Mouse (Mus musculus) heart, embryonic 14.5 days (tissue): Measurements from ENCODE around the gene Plcl1. TPM values are rescaled to one million over a fixed set of nuclear protein-coding genes. Genes with fewer than 3 reads are reported as not detected.

Experiments used
- ATAC-seq: fragments of 200-750 bp; cut with Nextera tagmentation; 2 replicates; pipeline ENCODE4 v1.8.0; 2017; ENCODE audit warnings: low read depth, moderate TSS enrichment; ENCODE audit not compliant: insufficient number of reproducible peaks, insufficient read depth, low FRiP score
- H3K27ac ChIP-seq, 2 experiments: fragments of 200-500 bp in 1 of 2; fragments of 300-500 bp in 1 of 2; sonication (generic) in 1 of 2; replicated peaks in 1 of 2; 2 replicates each; pipeline ENCODE4 v1.5.1; 2012 to 2014; ENCODE audit warnings: low read depth in 2 of 2, low read length in 2 of 2, control low read depth in 1 of 2, mild to moderate bottlenecking in 1 of 2, mixed read lengths in 1 of 2; ENCODE audit not compliant: control insufficient read depth in 1 of 2, insufficient read depth in 1 of 2
- H3K27me3 ChIP-seq: fragments of 300-500 bp; sonication (generic); 2 replicates; pipeline ENCODE4 v1.6.1; 2014; ENCODE audit warnings: mild to moderate bottlenecking, low read length, control low read depth; ENCODE audit not compliant: control insufficient read depth, insufficient read depth
- H3K36me3 ChIP-seq: fragments of 300-500 bp; sonication (generic); 2 replicates; pipeline ENCODE4 v1.6.1; 2014; ENCODE audit warnings: mild to moderate bottlenecking, control low read depth, low read length, mixed read lengths; ENCODE audit not compliant: control insufficient read depth, insufficient read depth
- H3K4me1 ChIP-seq, 2 experiments: fragments of 200-500 bp in 1 of 2; fragments of 300-500 bp in 1 of 2; sonication (generic) in 1 of 2; 2 replicates each; pipeline ENCODE4 v1.6.1; 2012 to 2014; ENCODE audit warnings: low read length in 2 of 2, control low read depth in 1 of 2, mixed read lengths in 1 of 2; ENCODE audit not compliant: control insufficient read depth in 2 of 2, insufficient read depth in 2 of 2
- H3K4me2 ChIP-seq: fragments of 300-500 bp; sonication (generic); 2 replicates; pipeline ENCODE4 v1.6.1; 2014; ENCODE audit warnings: mild to moderate bottlenecking, low read length
- H3K4me3 ChIP-seq, 2 experiments: fragments of 200-500 bp in 1 of 2; fragments of 300-500 bp in 1 of 2; sonication (generic) in 1 of 2; 2 replicates each; pipeline ENCODE4 v1.5.1; 2012 to 2014; ENCODE audit warnings: low read length in 2 of 2, mild to moderate bottlenecking in 2 of 2, control low read depth in 1 of 2, low read depth in 1 of 2, moderate library complexity in 1 of 2; ENCODE audit not compliant: control insufficient read depth in 1 of 2, insufficient read depth in 1 of 2
- H3K9ac ChIP-seq: fragments of 300-500 bp; sonication (generic); 2 replicates; pipeline ENCODE4 v1.6.1; 2014; ENCODE audit warnings: mild to moderate bottlenecking, low read length
- H3K9me3 ChIP-seq: fragments of 300-500 bp; sonication (generic); 2 replicates; pipeline ENCODE4 v1.6.1; 2016; ENCODE audit warnings: low read length, control low read depth; ENCODE audit not compliant: control insufficient read depth
- WGBS: fragments of 180-500 bp; shearing (Covaris S2); extraction: QIAGEN DNeasy Blood & Tissue Kit; methylation state at CpG from one replicate; pipeline ENCODE4 v1.1.7; 2014; 5-methylcytosine and 5-hydroxymethylcytosine counted together
- polyA plus RNA-seq: library from polyadenylated mRNA; unstranded; fragments of >200 nt; fragmentation: Nextera tagmentation; extraction: Ambion mirVana; gene quantifications from 2 replicates; pipeline ENCODE4 v1.2.1, GENCODE M21; 2014

The Plcl1 gene
- polyA plus RNA-seq, 1 experiment from 2014 or later, result 1.2 TPM

DNA sequence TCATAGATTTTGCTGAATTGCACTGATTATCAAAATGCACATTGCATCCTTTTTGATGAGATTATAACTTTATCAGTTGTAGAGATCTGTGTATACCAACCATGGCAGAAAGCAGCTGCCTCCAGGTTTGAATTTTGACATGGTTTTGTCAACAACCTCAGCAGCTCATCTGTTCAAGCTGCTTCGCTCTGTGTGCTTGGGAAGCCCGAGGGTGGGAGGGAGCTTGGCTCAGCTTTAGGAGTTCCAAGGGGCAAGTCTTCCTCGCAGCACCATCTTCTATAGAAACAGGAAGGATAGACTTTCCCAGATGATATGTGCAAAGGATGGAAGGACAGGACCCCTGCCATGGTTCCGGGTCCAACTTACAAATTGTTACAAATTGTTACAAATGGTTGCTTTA, 32.9 kb downstream of the Plcl1 start:
- H3K9ac ChIP-seq, result no peak overlapping the region
- no peaks in the 10 kb centered on the region for H3K36me3 ChIP-seq
- no peaks in the 10 kb centered on the region for H3K27me3 ChIP-seq
- 79% methylated on average over 4 of the region's 4 CpGs for WGBS
- H3K27ac ChIP-seq, result no peak overlapping the region
- no peak overlapping the region for H3K4me2 ChIP-seq
- no peak overlapping the region for H3K4me3 ChIP-seq
- H3K4me1 ChIP-seq, result peaks cover 3% of the 10 kb centered on the region in 2 experiments; a peak in 1 of 4 replicates
- no peak for ATAC-seq
- H3K9me3 ChIP-seq, result no peaks in the 10 kb centered on the region

DNA sequence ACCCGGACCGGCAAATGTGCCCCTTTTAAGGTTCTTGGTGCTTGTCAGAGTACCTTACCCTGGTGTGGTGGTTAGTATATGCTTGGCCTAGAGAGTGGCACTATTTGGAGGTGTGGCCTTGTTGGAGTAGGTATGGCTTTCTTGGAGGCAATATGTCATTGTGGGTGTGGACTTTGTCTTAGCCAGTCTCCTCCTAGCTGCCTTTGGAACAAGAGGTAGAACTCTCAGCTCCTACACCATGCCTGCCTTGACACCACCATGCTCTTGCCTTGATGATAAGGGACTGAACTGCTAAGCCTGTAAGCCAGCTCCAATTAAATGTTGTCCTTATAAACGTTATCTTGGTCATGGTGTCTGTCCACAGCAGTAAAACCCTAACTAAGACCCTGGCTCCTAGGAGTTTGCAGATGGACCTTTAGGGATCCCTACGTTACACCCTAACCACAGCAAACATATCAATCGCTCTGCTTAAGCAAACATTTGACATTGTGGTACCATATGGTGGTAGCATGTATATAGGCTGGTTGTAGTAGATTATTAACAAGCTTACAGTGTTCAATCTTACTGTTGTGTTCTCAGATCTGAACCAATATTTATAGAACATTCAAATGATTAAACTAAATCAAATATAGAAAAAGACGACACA, 39.4 kb downstream of the Plcl1 start:
- ATAC-seq, result no peak
- Histone ChIP-seq H3K36me3 (no peaks in the 10 kb centered on the region), H3K4me1 (peaks cover 5% of the 10 kb centered on the region in 2 experiments), H3K27me3 (no peaks in the 10 kb centered on the region), H3K4me2 (no peak overlapping the region), H3K9ac (no peak overlapping the region), H3K4me3 (no peak overlapping the region), H3K9me3 (no peaks in the 10 kb centered on the region), H3K27ac (no peak overlapping the region)
- 74% methylated on average over 6 of the region's 6 CpGs for WGBS

DNA sequence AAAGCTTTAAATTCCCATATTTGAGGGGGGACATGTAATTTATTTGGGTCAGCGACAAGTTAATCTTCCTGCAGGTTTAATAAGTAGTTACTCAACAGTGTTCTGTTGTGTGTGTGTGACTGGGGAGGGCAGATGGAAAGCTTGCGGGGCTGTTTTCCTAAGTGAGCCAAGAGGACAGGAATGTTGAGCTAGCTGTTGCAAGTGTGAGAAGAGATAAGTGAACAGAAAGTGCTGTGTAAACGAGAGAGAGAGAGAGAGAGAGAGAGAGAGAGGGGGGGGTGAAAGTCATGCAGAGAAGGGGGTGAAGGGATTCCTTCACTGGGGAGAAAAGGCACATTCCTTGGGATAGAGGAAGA, 39.9 kb downstream of the Plcl1 start:
- H3K27ac ChIP-seq, result no peak overlapping the region
- H3K4me1 ChIP-seq, result peaks cover 5% of the 10 kb centered on the region in 2 experiments
- H3K27me3 ChIP-seq, result no peaks in the 10 kb centered on the region
- no peak overlapping the region for H3K9ac ChIP-seq
- WGBS, result 7% methylated on average over 3 of the region's 3 CpGs
- no peak for ATAC-seq
- peak overlapping the region; percentile 29; the same call in 1 of the 2 replicates for H3K4me2 ChIP-seq
- H3K36me3 ChIP-seq, result no peaks in the 10 kb centered on the region
- no peaks in the 10 kb centered on the region for H3K9me3 ChIP-seq
- no peak overlapping the region for H3K4me3 ChIP-seq

DNA sequence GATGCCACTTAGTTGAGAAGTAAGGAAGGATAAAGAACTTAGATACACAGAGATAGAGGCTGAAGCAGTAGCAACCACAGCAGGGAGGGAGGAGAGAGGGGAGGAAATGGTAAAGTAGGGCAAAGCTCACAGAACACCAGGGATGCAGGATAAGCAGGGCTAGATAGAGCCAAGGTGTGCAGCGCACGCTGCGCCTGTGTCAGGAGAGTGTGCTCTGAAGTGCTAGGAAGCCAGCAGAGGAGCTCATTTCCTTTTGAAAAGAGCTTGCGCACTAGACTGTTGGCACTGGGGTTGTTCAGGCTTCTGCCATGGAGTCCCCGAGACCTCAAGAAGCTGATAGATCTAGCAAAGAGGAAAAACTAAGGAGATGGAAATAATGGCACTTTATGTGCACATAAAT, 40.6 kb downstream of the Plcl1 start:
- ATAC-seq, result no peak
- Histone ChIP-seq H3K4me2 (peak overlapping the region; percentile 29; the same call in 1 of the 2 replicates), H3K9ac (no peak overlapping the region), H3K27me3 (no peaks in the 10 kb centered on the region), H3K27ac (no peak overlapping the region), H3K36me3 (no peaks in the 10 kb centered on the region), H3K4me3 (no peak overlapping the region), H3K4me1 (peaks cover 5% of the 10 kb centered on the region in 2 experiments), H3K9me3 (no peaks in the 10 kb centered on the region)
- WGBS, result 60% methylated on average over 5 of the region's 5 CpGs

DNA sequence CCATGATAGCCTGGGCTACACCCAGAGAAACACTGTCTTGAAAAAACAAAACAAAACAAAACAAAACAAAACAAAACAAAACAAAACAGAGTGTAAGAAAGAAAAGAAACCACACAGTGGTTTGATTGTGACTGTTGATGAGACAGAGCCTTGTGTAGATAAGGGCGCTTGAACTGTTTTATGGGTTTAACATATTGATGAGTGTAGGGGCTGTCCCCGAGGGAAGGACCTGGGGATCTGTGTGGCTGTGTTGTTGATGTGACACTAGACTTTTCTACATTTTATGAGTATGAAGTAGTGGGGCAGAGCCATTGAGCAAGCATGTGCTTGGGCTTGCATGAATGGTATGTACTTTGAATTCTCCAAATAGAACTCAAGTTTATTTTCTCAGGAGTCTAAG, 41.2 kb downstream of the Plcl1 start:
- no peak overlapping the region for H3K4me3 ChIP-seq
- H3K4me2 ChIP-seq, result no peak overlapping the region
- no peaks in the 10 kb centered on the region for H3K9me3 ChIP-seq
- H3K27ac ChIP-seq, result no peak overlapping the region
- no peaks in the 10 kb centered on the region for H3K27me3 ChIP-seq
- no peaks in the 10 kb centered on the region for H3K36me3 ChIP-seq
- peaks cover 5% of the 10 kb centered on the region in 2 experiments for H3K4me1 ChIP-seq
- no peak overlapping the region for H3K9ac ChIP-seq
- ATAC-seq, result no peak
- WGBS, result 69% methylated on average over 2 of the region's 2 CpGs

DNA sequence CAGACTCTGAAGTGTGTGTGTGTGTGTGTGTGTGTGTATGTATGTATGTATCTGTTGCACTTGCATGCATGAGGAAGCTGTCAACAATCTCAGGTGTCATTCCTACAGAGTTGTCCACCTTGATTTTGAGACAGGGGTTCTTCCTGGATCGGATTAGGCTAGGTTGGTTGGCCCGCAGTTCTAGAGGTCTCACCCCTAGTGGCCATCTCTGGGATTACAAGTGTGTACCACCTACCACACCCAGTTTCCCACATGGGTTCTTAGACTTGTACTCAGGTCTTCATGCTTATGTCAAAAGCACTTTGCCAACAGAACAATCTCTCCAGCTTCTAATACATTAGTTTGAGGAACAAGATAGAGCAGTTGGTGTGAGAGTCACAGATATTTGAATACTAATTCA, 41.9 kb downstream of the Plcl1 start:
- no peaks in the 10 kb centered on the region for H3K27me3 ChIP-seq
- H3K36me3 ChIP-seq, result no peaks in the 10 kb centered on the region
- no peak overlapping the region for H3K27ac ChIP-seq
- H3K4me1 ChIP-seq, result peaks cover 5% of the 10 kb centered on the region in 2 experiments
- 93% methylated on average over 2 of the region's 2 CpGs for WGBS
- H3K9me3 ChIP-seq, result no peaks in the 10 kb centered on the region
- ATAC-seq, result no peak
- H3K9ac ChIP-seq, result no peak overlapping the region
- no peak overlapping the region for H3K4me3 ChIP-seq
- H3K4me2 ChIP-seq, result no peak overlapping the region

DNA sequence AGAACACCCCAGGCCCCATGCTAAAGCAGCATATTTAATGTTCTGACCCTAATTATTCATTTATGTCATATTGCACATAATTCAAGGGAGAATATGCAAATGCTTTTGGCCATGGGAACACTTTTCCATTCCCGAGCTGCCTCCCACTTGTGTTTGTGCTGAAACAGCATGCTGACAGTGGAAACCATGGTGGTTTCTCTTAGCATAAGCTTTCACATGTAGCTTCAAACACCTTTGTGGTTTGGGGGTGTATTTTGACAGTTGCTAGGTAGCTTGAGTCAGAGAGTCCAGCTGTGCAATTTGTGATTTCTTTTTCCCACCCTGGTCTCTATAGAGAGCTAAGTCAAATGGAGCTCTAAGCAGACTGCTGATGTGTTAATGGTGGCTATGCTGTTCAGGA, 42.4 kb downstream of the Plcl1 start:
- Histone ChIP-seq H3K27ac (no peak overlapping the region), H3K27me3 (no peaks in the 10 kb centered on the region), H3K4me1 (peaks cover 5% of the 10 kb centered on the region in 2 experiments), H3K9me3 (no peaks in the 10 kb centered on the region), H3K36me3 (no peaks in the 10 kb centered on the region), H3K4me3 (no peak overlapping the region), H3K4me2 (no peak overlapping the region), H3K9ac (no peak overlapping the region)
- no peak for ATAC-seq
- 92% methylated on average over 1 of the region's 1 CpGs for WGBS

DNA sequence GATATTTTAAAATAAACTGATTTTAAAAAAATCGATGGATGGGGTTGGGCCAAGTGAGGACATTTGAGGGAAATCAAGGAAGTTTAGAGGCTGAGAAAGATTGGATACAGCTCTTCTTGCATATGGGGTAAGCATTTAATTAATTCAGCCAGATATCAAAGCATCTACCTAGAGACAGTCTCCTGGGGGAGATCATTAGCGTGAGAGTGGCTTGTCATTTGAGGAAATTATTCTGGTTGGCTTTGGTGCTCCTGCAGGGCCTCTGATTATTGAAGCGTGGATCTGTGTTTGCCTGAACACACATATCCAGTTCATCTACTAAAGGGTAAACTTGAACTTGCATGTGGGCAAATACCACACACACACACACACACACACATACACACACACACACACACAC, 44.1 kb downstream of the Plcl1 start:
- H3K36me3 ChIP-seq, result no peaks in the 10 kb centered on the region
- ATAC-seq, result no peak
- WGBS, result 87% methylated on average over 3 of the region's 3 CpGs

More for the DNA sequence above, 44.1 kb downstream of the Plcl1 start:
- Histone ChIP-seq H3K4me3 (no peak overlapping the region), H3K4me2 (no peak overlapping the region), H3K27me3 (no peaks in the 10 kb centered on the region), H3K27ac (no peak overlapping the region), H3K4me1 (peaks cover 5 to 7% of the 10 kb centered on the region in 2 experiments), H3K9me3 (no peaks in the 10 kb centered on the region), H3K9ac (no peak overlapping the region)
